Mouse (Mus musculus) cerebellum, adult 18-20 months (tissue): ENCODE measurements around the gene Cyp2a12.
"Not testable (repeated sequence)": the region's sequence is repeated elsewhere in the genome, so short reads cannot be mapped to it uniquely, and the experiment has no call there.

ENCODE experiments used
- DNase-seq, 2 experiments: peaks; one replicate each; pipeline ENCODE4 v3.0.0; 2021

Cyp2a12 gene

GRCm38 (mm10) chr7:27028789-27029188 lies at the start of gene Cyp2a12:
Gene Cyp2a12 (plus strand): TSS chr7:27029081.
- no peak for DNase-seq

- DNase-seq, result not testable (repeated sequence)
Measured at GRCm38 (mm10) chr7:26981464-26981863, 47.4 kb upstream of the Cyp2a12 start.

- not testable (repeated sequence) for DNase-seq
Measured at GRCm38 (mm10) chr7:26981937-26982336, 46.9 kb upstream of the Cyp2a12 start.

- no peak for DNase-seq
Measured at GRCm38 (mm10) chr7:26982551-26982950, 46.3 kb upstream of the Cyp2a12 start.

GRCm38 (mm10) chr7:26983151-26983550 lies 45.7 kb upstream of the Cyp2a12 start:
- not testable (repeated sequence) for DNase-seq

- DNase-seq, result not testable (repeated sequence)
Measured at GRCm38 (mm10) chr7:27026581-27026980, 2.3 kb upstream of the Cyp2a12 start.

GRCm38 (mm10) chr7:27048886-27049285 lies 20.0 kb downstream of the Cyp2a12 start:
- DNase-seq, result not testable (repeated sequence)

GRCm38 (mm10) chr7:27059333-27059732 lies 30.5 kb downstream of the Cyp2a12 start:
- DNase-seq, result not testable (repeated sequence)

- not testable (repeated sequence) for DNase-seq
Measured at GRCm38 (mm10) chr7:27059896-27060295, 31.0 kb downstream of the Cyp2a12 start.

- DNase-seq, result no peak
Measured at GRCm38 (mm10) chr7:27078641-27079040, 49.8 kb downstream of the Cyp2a12 start.

- DNase-seq, result no peak
Measured at GRCm38 (mm10) chr7:27081625-27082024, 52.7 kb downstream of the Cyp2a12 start.
